Mouse (Mus musculus): ENCODE data around the gene Ptbp1.

The Ptbp1 gene

DNA sequence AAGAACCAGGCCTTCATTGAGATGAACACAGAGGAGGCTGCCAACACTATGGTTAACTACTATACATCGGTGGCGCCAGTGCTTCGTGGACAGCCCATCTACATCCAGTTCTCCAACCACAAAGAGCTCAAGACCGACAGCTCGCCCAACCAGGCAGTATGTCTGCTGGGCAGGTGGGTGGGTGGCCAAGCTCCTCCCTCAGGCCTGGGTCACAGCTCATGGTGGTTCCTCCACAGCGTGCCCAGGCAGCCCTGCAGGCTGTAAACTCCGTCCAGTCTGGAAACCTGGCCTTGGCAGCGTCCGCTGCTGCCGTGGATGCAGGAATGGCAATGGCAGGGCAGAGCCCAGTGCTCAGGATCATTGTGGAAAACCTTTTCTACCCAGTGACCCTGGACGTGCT lies 4.9 kb downstream of the Ptbp1 start:
- DNase-seq (ENCODE audit: low spot score): no peak

DNA sequence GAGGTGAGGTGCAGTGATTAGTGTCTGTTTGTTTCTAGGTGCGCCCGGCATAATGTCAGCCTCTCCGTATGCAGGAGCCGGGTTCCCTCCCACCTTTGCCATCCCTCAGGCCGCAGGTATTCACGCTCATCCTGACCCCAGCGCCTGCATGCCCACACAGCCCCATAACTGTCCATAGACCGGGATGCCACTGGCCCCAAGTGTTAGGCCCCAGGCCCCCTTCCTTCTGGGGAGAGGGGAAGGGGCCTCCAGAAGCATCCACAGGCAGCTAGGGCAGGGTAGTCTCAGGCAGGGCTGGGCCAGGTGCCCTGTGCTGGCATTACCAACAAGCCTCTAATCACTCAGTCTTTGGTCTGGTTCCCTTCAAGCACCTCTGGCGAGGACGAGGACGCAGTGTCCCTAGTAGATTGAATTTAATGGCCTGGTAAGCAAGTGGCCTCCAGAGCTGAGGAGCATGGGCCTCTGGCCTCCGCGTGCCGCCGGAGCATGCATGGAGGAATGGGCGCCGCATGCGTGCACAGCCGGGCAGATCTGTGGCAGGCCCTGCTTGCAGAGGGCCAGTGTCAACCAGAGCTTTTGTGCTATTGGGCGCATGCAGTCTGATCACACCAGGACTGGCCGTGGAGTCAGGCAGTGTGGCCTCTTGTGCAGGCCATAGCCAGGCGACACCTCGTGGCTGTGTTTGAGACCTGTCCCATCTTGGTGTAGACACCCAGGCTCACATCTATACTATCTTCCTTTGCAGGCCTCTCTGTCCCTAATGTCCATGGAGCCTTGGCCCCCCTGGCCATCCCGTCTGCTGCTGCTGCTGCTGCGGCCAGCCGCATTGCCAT lies 6.1 kb downstream of the Ptbp1 start:
- DNase-seq (ENCODE audit: low spot score): no peak

DNA sequence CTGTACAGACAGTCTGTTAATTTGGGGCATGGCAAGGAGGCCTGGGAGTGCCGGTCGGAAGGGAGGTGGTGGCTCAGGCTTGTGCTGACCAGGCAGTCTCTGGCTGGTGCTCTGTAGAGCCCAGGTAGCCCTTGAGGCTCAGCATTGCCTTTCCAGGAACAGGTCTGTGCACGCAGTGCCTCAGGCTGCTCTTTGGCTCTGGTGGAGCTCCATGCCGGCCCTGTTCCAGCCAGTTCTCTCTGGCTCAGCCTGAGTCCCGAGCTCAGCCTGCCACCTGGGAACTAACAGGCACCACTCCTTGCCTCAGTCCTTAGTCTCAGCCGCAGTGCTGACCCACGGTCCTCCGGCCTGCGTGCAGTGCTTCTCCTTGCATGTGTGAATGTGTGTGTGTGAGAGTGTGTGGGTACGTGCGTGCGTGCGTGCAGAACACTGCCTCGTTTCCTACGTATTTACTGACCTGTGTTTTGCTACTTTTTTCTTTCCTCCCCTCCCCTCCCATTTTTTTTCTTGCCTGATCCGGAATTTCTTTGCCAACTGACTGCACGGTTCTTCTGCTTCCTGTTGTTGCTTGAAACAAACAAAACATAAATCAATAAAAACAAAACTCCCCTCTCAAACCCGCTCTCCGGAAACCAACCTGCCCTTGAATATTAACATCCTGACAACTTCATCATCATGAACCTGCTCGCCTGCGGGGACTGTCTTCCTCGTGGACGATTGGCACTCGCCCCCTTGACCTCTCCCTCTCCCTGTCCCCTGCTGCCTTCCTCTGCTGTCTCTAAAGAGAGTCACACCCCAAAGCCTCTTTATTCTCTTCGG lies 7.2 kb downstream of the Ptbp1 start:
- DNase-seq (ENCODE audit: low spot score): no peak

DNA sequence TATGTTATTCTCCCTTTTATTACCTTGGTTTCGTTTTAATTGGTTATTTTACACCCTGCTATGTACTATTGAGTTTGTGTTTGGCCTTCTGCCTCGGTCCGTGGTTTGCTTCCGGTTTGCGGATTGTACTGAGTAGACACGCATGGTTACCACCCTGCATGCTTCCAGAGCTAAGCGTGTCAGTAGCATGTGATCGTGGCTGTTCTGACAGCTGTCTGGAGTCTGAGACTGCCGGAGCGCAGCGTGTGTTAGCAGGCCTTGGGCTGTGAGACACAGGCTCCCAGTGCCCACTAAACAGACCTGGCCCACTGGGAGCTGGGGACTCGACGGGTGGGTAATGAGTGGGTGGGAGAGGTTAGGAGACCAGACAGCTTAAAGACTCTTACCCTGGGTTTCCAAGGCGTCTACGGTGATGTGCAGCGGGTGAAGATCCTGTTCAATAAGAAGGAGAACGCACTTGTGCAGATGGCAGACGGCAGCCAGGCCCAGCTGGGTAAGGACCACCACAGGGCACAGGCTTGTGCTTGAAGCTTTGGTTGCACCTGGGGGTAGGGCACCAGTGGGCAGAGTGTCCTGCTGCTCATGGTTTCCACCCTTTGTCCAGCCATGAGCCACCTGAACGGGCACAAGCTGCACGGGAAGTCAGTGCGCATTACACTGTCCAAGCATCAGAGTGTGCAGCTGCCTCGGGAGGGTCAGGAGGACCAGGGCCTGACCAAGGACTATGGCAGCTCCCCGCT lies 8.0 kb downstream of the Ptbp1 start:
- DNase-seq (ENCODE audit: low spot score): no peak

DNA sequence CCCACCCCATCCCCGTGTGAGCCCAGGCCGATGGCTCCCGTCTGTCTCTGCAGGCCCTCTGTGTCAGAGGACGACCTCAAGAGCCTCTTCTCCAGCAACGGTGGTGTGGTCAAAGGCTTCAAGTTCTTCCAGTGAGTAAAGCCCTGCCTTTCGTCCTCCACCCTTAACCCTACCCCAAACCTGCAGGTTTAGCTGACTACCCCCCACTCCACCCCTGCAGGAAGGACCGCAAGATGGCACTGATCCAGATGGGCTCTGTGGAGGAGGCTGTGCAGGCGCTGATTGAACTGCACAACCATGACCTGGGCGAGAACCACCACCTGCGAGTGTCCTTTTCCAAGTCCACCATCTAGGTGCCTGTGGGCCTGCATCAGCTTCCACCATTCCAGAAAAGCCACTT lies 8.7 kb downstream of the Ptbp1 start:
- DNase-seq (ENCODE audit: low spot score): no peak

DNA sequence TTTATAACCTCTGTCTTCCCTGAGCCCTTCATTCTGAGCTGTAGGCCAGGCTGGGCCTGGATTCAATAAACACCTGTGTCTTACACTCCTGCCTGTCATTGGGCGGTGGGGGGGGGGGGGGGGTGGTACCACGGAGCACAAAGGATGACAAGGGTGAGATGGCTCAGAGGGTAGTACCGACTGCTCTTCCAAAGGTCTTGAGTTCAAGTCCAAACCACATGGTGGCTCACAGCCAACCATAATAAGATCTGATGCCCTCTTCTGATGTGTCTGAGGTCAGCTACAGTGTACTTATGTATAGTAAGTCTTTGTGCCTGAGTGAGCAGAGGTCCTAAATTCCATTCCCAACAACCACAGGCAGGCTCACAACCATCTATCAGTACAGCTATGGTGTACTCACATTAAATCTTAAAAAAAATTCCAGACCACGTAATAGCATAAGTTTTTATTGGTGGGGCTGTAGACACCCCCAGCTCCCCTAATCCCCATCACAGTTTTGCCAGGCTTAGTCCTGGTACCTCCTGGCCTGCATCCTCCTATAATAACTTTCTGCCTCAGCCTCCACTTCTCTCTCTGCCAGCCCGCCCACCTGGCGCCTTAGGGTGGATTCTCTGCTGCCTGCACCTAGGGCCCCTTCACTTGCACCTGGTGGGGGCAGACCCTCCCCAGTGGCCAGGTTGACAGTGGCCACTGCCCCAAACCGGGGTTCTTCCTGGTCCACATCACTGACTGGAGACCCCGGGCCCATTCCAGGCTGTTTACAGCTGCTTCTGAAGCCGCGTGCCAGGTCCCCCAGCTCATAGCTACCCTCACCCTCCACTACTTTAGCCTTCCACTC lies 10.3 kb downstream of the Ptbp1 start:
- no peak for DNase-seq (ENCODE audit: low spot score)

DNA sequence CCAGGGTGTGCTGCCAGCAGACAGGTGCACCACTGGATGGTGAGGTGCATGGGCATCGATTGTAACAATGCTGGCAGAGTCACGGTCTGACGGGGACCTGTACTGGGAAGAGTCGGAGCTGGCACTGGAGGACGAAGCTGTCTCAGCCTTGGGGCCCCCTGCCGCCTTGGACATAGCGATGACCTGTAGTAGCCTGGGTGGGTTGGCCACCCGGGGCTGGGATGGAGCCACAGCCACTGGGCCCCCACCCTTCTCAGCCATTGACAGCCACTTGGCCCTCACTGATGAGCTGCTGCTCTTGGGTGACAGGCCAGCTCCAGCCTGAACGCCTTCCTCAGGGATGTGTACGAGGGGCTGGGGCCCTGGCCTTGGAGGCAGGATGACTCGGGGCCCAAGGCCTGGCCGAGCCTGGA lies 11.0 kb downstream of the Ptbp1 start:
- DNase-seq (ENCODE audit: low spot score): no peak

DNA sequence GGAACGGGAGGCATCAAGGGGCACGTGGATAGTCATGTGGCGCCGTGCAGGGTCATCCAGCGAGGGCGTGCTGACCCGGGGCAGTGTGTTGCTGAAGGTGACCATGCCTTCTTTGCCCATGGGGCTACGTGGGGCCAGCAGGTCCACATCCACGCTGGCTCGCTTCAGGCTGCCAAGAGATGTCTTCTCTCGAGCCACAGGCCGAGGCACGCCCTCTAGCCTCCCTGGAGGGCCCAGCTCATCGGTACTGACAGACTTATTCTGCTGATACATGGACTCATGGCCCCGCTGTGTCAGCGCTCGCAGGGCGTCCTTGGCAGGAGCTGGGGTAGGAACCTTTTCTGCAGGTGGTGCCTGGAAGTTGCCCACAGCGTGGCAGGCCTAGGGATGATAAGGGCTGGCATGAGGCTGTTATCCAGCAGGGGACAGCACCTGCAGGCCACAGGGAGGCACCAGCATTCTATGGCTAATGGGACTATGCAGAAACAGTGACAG lies 11.6 kb downstream of the Ptbp1 start:
- no peak for DNase-seq (ENCODE audit: low spot score)

DNA sequence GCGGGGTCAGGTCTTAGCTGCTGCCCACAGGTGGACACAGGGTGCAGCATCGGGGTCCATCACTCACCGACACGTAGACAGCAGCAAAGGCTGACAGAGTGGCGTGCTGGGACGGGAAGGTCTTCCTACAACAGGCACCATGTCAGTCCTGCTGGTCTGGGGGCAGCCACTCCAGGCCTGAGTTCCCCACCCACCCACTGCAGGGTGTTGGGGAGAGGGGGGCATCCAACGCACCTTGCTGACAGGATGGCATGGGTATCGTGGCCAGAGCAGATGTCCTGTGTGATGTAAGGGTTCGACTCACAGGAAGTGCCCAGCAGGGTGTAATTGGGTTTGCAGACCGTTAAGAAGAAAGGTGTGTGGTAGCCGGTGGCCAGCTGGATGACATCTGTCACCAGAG lies 12.4 kb downstream of the Ptbp1 start:
- no peak for DNase-seq (ENCODE audit: low spot score)

DNA sequence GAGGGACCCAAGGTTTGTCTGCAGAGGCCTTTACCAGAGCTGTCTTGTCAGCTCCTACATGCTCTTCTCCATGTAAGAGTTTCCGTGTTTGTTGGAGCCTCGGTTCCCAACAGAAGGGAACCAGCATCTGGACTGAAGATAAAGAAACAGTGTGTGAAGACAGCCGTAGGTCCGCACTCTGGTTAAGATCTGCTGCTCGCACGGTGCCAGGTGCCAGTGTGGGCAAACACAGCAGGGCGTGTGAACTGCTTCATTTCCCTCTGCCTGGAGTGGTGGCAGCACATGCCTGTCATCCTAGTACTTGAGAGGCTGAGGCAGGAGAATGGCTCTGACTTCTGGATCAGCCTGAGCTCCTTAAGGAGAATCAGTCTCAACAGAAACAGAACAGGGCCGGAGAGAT lies 17.6 kb downstream of the Ptbp1 start:
- DNase-seq (ENCODE audit: low spot score): no peak

DNA sequence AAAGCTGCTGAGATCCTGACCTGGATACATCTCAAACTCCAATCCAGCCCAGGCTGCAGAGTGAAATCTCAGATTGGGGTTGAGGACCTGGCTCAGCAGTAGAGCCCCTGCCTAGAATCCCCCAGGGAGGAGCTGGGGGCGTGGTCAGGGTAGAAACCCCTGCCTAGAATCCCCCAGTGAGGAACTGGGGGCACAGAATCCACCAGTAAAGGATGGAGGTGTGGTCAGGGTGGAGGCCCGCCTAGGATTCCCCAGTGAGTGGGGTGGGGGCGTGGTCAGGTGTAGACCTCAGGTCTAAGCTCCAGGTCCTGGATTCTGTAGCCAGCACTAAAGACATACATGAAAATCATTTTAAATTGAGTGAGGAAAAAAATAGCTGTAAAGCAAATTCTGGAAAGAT lies 18.6 kb downstream of the Ptbp1 start:
- no peak for DNase-seq (ENCODE audit: low spot score)

DNA sequence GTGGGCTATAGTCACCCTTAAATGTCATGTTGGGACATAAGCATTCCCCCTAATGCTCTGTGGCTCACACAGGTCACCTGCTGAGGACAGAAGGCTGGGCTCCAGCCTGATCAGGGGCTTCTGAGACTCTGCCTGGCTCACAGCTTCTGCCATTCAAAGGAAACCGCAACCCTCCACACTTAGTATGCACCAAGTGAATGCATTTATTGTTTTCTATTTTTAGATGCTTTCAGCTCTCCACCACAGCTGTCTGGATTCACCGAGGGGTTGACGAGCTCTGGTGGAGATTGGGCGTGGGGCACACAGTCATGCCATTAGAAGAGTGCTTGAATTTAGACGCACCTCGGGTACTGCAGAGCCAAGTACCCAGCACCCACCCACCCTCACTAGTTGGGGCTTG lies 19.1 kb downstream of the Ptbp1 start:
- DNase-seq (ENCODE audit: low spot score): no peak

DNA sequence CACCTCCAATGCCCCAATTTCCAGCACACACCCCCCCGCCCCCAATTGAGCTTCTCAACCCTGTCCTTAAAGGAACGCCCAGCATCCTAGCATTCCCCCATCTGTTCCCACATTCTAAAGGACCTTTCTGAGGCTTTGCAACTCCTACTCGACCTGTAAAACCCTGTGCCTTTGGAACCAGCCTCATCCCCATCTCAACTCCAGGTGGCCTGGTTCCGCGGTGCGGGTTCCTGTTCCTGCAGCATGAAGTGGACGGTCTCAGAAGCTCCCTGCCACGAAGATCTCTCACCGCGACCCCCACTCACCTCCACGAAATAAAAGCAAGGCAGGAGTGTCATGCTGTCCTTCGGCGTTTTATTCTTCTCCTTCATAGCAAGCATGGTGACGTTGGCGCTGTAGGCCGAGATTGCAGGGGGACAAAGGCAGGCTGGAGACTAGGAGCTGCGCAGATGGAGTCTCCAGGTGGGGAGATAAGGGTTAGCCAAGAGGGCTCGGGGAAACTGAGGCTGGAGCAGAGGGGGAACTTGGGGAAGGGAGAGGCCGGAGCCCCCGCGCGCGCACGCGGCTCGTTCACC lies 19.6 kb downstream of the Ptbp1 start:
- no peak for DNase-seq (ENCODE audit: low spot score)

DNA sequence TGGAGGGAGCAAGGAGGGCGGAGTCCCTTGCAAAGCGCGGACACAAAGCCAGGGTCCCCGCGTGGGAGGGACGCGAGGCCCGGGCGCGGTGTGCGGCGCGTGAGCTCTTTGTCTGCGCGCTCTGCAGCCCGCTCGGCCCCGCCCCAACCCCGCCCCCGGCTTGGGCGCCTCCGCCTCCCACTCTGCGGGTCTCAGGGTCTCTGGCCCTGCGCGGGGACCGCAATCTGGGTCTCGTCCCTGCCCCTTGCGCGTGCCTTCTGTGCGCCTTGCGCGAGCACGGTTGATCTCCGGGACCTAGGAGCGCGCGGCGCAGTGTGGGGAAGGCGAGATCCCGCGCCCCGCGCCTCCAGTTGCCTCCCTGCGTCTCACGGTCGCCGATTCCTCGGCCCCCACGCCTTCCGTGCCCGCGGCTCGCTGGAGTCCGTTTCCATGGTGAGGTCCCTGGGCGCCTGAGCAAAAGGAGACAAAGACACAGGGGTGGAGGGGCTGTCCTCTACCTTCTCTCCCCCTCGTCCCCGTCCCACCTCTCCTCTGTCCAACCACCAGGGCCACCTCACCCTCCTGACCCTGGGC lies 20.1 kb downstream of the Ptbp1 start, which contains the start of the genes Prtn3 and Plppr3:
Gene Prtn3 (plus strand): TSS at position 187 of the 573 bp plus-strand sequence.
Gene Plppr3 (minus strand): TSS at position 345 of the 573 bp plus-strand sequence.
- no peak for DNase-seq (ENCODE audit: low spot score)

DNA sequence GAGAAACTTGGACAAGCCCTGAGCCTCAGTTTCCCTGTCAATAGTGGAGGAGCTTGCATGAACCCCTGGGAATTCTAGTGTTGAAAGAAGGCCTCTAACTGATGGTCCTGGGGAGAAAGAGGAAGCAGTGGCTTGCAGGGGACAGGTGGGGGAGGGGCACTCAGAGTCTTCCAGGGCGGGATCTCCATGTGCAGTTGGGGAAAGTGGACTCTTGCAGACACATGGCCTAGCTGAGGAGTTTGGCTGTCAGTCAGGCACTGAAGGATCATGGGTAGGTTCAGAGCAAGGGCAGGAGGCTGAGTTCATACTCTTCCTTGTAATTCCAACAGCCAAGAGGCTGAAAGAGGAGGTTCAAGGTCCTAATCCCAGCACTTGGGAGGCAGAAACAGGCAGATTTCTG lies 22.9 kb downstream of the Ptbp1 start:
- no peak for DNase-seq (ENCODE audit: low spot score)

DNA sequence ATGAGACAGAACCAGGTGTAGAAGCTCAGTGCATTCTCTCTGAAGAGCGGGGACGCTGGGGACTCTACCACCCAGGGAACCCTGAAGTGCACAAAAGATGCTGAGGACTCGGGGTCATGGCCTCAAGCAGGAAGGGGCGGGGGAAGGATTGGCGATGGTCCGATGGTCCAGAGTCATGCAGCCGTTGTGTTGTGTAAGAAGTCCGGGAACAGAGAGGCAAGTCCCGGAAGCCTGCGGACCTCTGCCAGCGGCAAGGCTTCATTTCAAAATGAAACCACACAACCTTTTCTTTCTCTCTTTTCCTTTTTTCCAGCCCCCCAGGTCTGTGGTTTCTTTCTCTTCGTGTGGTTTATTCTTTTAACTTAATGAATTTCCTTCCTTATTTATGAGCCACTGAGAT lies 23.5 kb downstream of the Ptbp1 start:
- no peak for DNase-seq (ENCODE audit: low spot score)

DNA sequence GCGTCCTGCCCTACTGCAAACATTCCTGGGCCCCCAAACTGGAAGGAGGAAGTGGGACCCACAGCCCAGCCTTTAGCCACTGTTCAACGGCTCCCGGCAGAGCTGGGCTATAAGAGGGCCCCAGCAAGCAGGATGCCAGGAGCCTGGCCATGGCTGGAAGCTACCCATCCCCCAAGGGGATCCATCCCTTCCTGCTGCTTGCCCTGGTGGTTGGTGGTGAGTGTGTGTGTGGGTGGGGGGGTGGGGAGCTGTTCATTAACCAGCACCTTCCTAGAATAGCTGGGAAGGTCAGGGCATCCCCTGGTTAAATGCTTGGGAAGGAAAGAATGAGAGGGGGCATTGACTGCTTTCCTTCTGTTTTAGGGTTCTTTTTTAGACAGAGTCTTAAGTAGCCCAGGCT lies 25.3 kb downstream of the Ptbp1 start:
- no peak for DNase-seq (ENCODE audit: low spot score)

DNA sequence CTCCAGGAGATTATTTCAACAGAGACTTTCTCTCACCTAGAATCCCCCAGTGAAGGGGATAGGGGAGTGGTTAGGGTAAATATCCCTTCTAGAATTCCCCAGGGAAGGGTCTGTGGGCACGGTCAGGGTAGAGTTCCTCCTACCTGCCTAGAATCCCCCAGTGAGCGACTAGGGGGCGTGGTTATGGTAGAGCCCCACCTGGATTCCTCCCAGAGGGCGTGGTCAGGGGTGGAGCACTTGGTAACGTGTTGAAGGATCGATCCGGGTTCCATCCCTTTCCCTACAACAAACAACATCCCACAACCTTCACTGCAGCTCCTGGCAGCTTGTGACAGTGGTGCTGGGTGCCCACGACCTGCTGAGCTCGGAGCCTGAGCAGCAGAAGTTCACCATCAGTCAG lies 26.5 kb downstream of the Ptbp1 start:
- DNase-seq (ENCODE audit: low spot score): peak; percentile 34

DNA sequence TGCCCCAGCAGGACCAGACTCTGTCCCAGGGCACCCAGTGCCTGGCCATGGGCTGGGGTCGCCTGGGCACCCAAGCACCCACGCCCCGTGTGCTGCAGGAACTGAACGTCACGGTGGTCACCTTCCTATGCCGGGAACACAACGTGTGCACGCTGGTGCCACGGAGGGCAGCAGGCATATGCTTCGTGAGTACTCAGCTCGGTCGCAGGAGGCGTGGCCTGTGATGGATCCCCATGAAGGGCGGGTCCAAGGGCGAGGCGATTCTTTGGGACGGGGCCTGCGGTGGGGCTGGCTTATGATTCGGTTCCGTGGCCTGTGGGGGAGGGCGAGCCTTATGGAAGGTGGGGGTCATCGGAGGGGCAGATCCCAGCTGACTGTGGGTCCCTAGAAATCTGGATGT lies 27.8 kb downstream of the Ptbp1 start:
- DNase-seq (ENCODE audit: low spot score): peak; percentile 44

DNA sequence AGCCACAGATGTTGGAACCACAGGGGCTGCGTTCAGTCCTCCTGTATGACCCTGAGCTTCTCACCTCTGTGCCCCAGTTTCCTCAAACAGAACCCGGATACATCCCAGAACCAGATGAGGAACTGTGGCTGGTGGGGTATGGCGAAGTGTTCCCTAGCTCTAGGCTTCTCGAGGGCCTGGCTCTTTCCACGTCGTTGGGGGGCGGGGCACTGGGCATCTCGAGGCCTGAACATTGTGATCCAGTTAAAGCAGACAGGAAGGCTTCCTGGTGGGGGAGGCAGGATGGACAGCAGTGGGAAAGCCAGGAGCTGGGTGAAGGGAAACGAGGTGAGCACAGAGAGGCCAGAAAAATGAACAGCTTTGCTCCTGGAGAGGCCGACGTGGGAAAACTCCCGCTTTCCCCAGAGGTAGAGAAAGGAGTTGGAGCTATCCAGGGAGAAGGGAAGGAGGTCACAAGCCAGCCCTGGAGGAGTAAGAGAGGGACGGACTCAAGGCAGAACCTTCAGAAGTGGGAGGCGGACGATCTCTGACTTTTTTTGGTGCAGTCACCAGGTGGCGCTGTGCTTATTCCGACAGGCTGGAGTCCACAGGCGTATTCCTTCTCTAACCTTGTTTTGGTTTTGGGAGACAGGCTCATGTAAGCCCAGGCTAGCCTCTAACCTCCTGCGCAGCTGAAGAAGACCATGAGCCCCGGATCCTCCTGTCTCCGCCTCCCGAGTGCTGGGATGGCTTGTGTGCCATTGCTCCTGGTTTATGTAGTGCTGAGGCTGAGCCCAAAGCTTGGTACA lies 29.3 kb downstream of the Ptbp1 start:
- peak; percentile 73 for DNase-seq (ENCODE audit: low spot score)
